Mouse (Mus musculus) lung, postnatal 0 days (tissue): ENCODE results near the gene Mamstr. TPM values are rescaled to one million over a fixed set of nuclear protein-coding genes. Genes with fewer than 3 reads are reported as not detected.
A peak's percentile ranks its signal among the peaks of the same experiment; 100 is the strongest.

Source experiments
- ATAC-seq: fragments of 200-750 bp; cut with Nextera tagmentation; 2 replicates; pipeline ENCODE4 v1.8.0; 2017; ENCODE audit warnings: moderate library complexity
- DNase-seq: peaks from one replicate; pipeline ENCODE4 v3.0.0-alpha.2; 2016; ENCODE audit warnings: low spot score
- H3K27ac ChIP-seq: fragments of 300-500 bp; sonication (generic); 2 replicates; pipeline ENCODE4 v1.5.1; 2014; ENCODE audit warnings: antibody characterized with exemption, mild to moderate bottlenecking, low read length, mixed read lengths
- H3K27me3 ChIP-seq: fragments of 300-500 bp; sonication (generic); replicated peaks from 2 replicates; pipeline ENCODE4 v1.6.1; 2014; ENCODE audit warnings: low read length, mixed read lengths; ENCODE audit not compliant: insufficient read depth
- H3K36me3 ChIP-seq: fragments of 300-500 bp; sonication (generic); 2 replicates; pipeline ENCODE4 v1.6.1; 2014; ENCODE audit warnings: low read length, mixed read lengths; ENCODE audit not compliant: insufficient read depth
- H3K4me1 ChIP-seq: fragments of 300-500 bp; sonication (generic); 2 replicates; pipeline ENCODE4 v1.6.1; 2014; ENCODE audit warnings: antibody characterized with exemption, low read depth, low read length, mixed read lengths; ENCODE audit not compliant: insufficient read depth
- H3K4me2 ChIP-seq: fragments of 300-500 bp; sonication (generic); replicated peaks from 2 replicates; pipeline ENCODE4 v1.6.1; 2014; ENCODE audit warnings: low read depth, mild to moderate bottlenecking, low read length, moderate library complexity, mixed read lengths
- H3K4me3 ChIP-seq: fragments of 300-500 bp; sonication (generic); 2 replicates; pipeline ENCODE4 v1.5.1; 2014; ENCODE audit warnings: low read depth, low read length
- H3K9ac ChIP-seq: fragments of 300-500 bp; sonication (generic); replicated peaks from 2 replicates; pipeline ENCODE4 v1.6.1; 2014; ENCODE audit warnings: low read depth, mild to moderate bottlenecking
- H3K9me3 ChIP-seq: fragments of 300-500 bp; sonication (generic); 2 replicates; pipeline ENCODE4 v1.6.1; 2016; ENCODE audit warnings: low read length, mixed read lengths
- CTCF ChIP-seq: IDR thresholded peaks from 2 replicates; pipeline ENCODE4 v1.5.1; 2016; ENCODE audit warnings: antibody characterized with exemption, mild to moderate bottlenecking
- EP300 ChIP-seq: IDR thresholded peaks from 2 replicates; pipeline ENCODE4 v1.6.1; 2016; ENCODE audit warnings: antibody characterized with exemption, mild to moderate bottlenecking, control low read depth
- WGBS: fragments of 180-500 bp; shearing (Covaris S2); extraction: QIAGEN DNeasy Blood & Tissue Kit; methylation state at CpG from one replicate; pipeline ENCODE4 v1.1.7; 2014; 5-methylcytosine and 5-hydroxymethylcytosine counted together
- polyA plus RNA-seq: library from polyadenylated mRNA; unstranded; fragments of >200 nt; fragmentation: Nextera tagmentation; extraction: Ambion mirVana; gene quantifications from 2 replicates; pipeline ENCODE4 v1.2.1, GENCODE M21; 2015

Mamstr gene
- polyA plus RNA-seq, 1 experiment from 2014 or later, result 4.0 TPM

GRCm38 (mm10) chr7:45597013-45597412 is 42.8 kb upstream of the Mamstr start:
- 87% methylated on average over 5 of the region's 5 CpGs for WGBS
- TF ChIP-seq EP300 (no peak), CTCF (no peak)

GRCm38 (mm10) chr7:45597527-45597926 is 42.2 kb upstream of the Mamstr start:
- no peak overlapping the region for H3K9ac ChIP-seq
- H3K9me3 ChIP-seq, result no peaks in the 10 kb centered on the region
- no peak overlapping the region for H3K4me2 ChIP-seq
- WGBS, result 85% methylated on average over 6 of the region's 6 CpGs
- TF ChIP-seq CTCF, result no peak
- TF ChIP-seq EP300, result no peak
- ATAC-seq, result no peak
- no peak overlapping the region for H3K27ac ChIP-seq
- no peaks in the 10 kb centered on the region for H3K36me3 ChIP-seq
- no peak overlapping the region for H3K4me3 ChIP-seq
- H3K27me3 ChIP-seq, result no peaks in the 10 kb centered on the region
- DNase-seq, result no peak
- H3K4me1 ChIP-seq, result no peaks in the 10 kb centered on the region

More at GRCm38 (mm10) chr7:45597013-45597412, 42.8 kb upstream of the Mamstr start:
- Histone ChIP-seq H3K36me3 (no peaks in the 10 kb centered on the region), H3K27ac (no peak overlapping the region), H3K9ac (no peak overlapping the region), H3K4me3 (no peak overlapping the region), H3K4me1 (no peaks in the 10 kb centered on the region), H3K4me2 (no peak overlapping the region), H3K9me3 (no peaks in the 10 kb centered on the region), H3K27me3 (no peaks in the 10 kb centered on the region)
- no peak for ATAC-seq
- no peak for DNase-seq

- Histone ChIP-seq H3K36me3 (no peaks in the 10 kb centered on the region), H3K27me3 (no peaks in the 10 kb centered on the region), H3K4me1 (no peaks in the 10 kb centered on the region), H3K9me3 (no peaks in the 10 kb centered on the region), H3K9ac (no peak overlapping the region), H3K4me2 (no peak overlapping the region), H3K27ac (no peak overlapping the region), H3K4me3 (no peak overlapping the region)
- 0 out of 2 replicates have a peak, but pooled peaks have one; percentile 26 for ATAC-seq
- TF ChIP-seq EP300 (no peak), CTCF (no peak)
- DNase-seq, result no peak
- 34% methylated on average over 18 of the region's 18 CpGs for WGBS
Observed at GRCm38 (mm10) chr7:45598960-45599879, 40.6 kb upstream of the Mamstr start.

GRCm38 (mm10) chr7:45605704-45606289 is 34.0 kb upstream of the Mamstr start:
- H3K27ac ChIP-seq, result no peak overlapping the region
- no peak overlapping the region for H3K4me3 ChIP-seq
- H3K9me3 ChIP-seq, result no peaks in the 10 kb centered on the region
- no peak for ATAC-seq
- no peak overlapping the region for H3K9ac ChIP-seq
- H3K4me1 ChIP-seq, result no peaks in the 10 kb centered on the region
- DNase-seq, result peak; percentile 49
- WGBS, result 52% methylated on average over 9 of the region's 9 CpGs
- no peaks in the 10 kb centered on the region for H3K36me3 ChIP-seq
- H3K27me3 ChIP-seq, result no peaks in the 10 kb centered on the region
- H3K4me2 ChIP-seq, result no peak overlapping the region
- TF ChIP-seq CTCF (no peak), EP300 (no peak)

GRCm38 (mm10) chr7:45609511-45609910 is 30.3 kb upstream of the Mamstr start:
- no peak overlapping the region for H3K4me3 ChIP-seq
- H3K4me2 ChIP-seq, result no peak overlapping the region
- no peak for DNase-seq
- H3K9me3 ChIP-seq, result no peaks in the 10 kb centered on the region
- no peaks in the 10 kb centered on the region for H3K36me3 ChIP-seq
- WGBS, result 39% methylated on average over 1 of the region's 1 CpGs
- H3K27ac ChIP-seq, result no peak overlapping the region
- ATAC-seq, result no peak
- H3K27me3 ChIP-seq, result no peaks in the 10 kb centered on the region
- TF ChIP-seq CTCF, result no peak
- no peak for TF ChIP-seq EP300
- H3K9ac ChIP-seq, result no peak overlapping the region
- no peaks in the 10 kb centered on the region for H3K4me1 ChIP-seq

- H3K27ac ChIP-seq, result no peak overlapping the region
- no peak overlapping the region for H3K4me3 ChIP-seq
- ATAC-seq (peak; percentile 47), DNase-seq (peak; percentile 32)
- no peaks in the 10 kb centered on the region for H3K36me3 ChIP-seq
- peaks cover 7% of the 10 kb centered on the region; the same call in 1 of the 2 replicates for H3K27me3 ChIP-seq
- 25% methylated on average over 6 of the region's 6 CpGs for WGBS
- H3K4me2 ChIP-seq, result no peak overlapping the region
- TF ChIP-seq EP300, result no peak
- TF ChIP-seq CTCF, result no peak
- H3K9me3 ChIP-seq, result no peaks in the 10 kb centered on the region
- 0 out of 2 replicates have a peak, but pooled peaks cover 6% of the 10 kb centered on the region for H3K4me1 ChIP-seq
- H3K9ac ChIP-seq, result no peak overlapping the region
Observed at GRCm38 (mm10) chr7:45616277-45616676, 23.5 kb upstream of the Mamstr start.
